Mouse (Mus musculus) limb, embryonic 15.5 days (tissue): ENCODE results near the gene Mov10. TPM values are rescaled to one million over a fixed set of nuclear protein-coding genes. Genes with fewer than 3 reads are reported as not detected.
A peak's percentile ranks its signal among the peaks of the same experiment; 100 is the strongest.

ENCODE experiments used
- ATAC-seq: fragments of 200-750 bp; cut with Nextera tagmentation; 2 replicates; pipeline ENCODE4 v1.8.0; 2017; ENCODE audit warnings: low read depth, moderate TSS enrichment; ENCODE audit not compliant: insufficient number of reproducible peaks, low FRiP score, low TSS enrichment
- H3K27ac ChIP-seq: fragments of 300-500 bp; sonication (generic); 2 replicates; pipeline ENCODE4 v1.5.1; 2015; ENCODE audit warnings: moderate library complexity, mild to moderate bottlenecking, inconsistent platforms
- H3K27me3 ChIP-seq: fragments of 300-500 bp; sonication (generic); 2 replicates; pipeline ENCODE4 v1.6.1; 2015; ENCODE audit warnings: inconsistent platforms
- H3K36me3 ChIP-seq: fragments of 300-500 bp; sonication (generic); 2 replicates; pipeline ENCODE4 v1.6.1; 2015; ENCODE audit warnings: inconsistent platforms
- H3K4me1 ChIP-seq: fragments of 300-500 bp; sonication (generic); 2 replicates; pipeline ENCODE4 v1.6.1; 2015; ENCODE audit warnings: inconsistent platforms
- H3K4me2 ChIP-seq: fragments of 300-500 bp; sonication (generic); 2 replicates; pipeline ENCODE4 v1.6.1; 2015; ENCODE audit warnings: mild to moderate bottlenecking, inconsistent platforms
- H3K4me3 ChIP-seq: fragments of 300-500 bp; sonication (generic); 2 replicates; pipeline ENCODE4 v1.5.1; 2015; ENCODE audit warnings: mild to moderate bottlenecking, inconsistent platforms
- H3K9ac ChIP-seq: fragments of 300-500 bp; sonication (generic); 2 replicates; pipeline ENCODE4 v1.6.1; 2015; ENCODE audit warnings: inconsistent platforms
- H3K9me3 ChIP-seq: fragments of 300-500 bp; sonication (generic); 2 replicates; pipeline ENCODE4 v1.6.1; 2016; ENCODE audit warnings: inconsistent platforms
- WGBS: fragments of 180-500 bp; shearing (Covaris S2); methylation state at CpG from one replicate; pipeline ENCODE4 v1.1.7; 2015; 5-methylcytosine and 5-hydroxymethylcytosine counted together
- polyA plus RNA-seq: library from polyadenylated mRNA; unstranded; fragments of >200 nt; fragmentation: Nextera tagmentation; extraction: Ambion mirVana; gene quantifications from 2 replicates; pipeline ENCODE4 v1.2.1, GENCODE M21; 2015

Mov10 gene
- polyA plus RNA-seq, 1 experiment from 2014 or later = 50.7 TPM

DNA sequence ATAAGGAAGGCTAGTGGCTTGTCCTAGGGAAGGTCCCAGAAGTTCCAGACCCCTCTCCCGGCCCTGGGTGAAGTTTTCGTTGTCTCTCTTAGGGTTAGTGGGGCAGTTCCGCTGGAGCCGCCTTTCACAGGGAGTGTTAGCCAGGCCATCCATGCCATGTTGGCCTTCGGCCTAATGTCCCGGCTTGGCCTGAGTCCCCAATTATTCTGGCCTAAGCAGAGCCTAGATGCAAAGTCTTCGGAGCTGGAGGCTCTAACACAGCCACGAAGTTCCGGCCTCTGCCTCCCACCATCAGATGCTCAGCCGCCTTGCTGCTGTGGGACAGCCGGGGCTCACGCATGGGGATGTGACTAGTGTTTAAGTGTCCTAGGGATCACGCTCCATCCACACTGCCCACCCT, 28.5 kb downstream of the Mov10 start:
- Histone ChIP-seq H3K4me3 (peak overlapping the region; percentile 75), H3K4me1 (peaks cover 56% of the 10 kb centered on the region), H3K36me3 (peaks cover 12% of the 10 kb centered on the region), H3K27ac (peak overlapping the region; percentile 89), H3K4me2 (peak overlapping the region; percentile 72), H3K9ac (peak overlapping the region; percentile 64), H3K27me3 (peaks cover 6% of the 10 kb centered on the region), H3K9me3 (no peaks in the 10 kb centered on the region)
- no peak for ATAC-seq
- 20% methylated on average over 13 of the region's 13 CpGs for WGBS

DNA sequence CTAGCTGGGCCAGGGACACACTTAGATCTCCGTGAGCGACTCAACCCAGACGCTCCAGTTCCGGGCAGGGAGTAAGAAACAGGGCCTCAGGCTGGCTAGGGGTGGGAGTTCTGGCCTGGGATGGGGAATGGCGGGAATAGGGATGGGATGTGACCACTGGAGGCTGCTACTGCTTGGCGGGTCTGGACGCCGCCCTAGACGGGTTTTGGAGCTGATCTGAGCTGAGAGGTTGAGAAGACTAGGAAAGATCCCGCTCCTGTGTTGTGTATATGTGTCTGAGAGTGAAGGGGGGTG, 29.1 kb downstream of the Mov10 start:
- 0 out of 2 replicates have a peak, but pooled peaks have one; percentile 1 for ATAC-seq
- WGBS = 1% methylated on average over 10 of the region's 10 CpGs

DNA sequence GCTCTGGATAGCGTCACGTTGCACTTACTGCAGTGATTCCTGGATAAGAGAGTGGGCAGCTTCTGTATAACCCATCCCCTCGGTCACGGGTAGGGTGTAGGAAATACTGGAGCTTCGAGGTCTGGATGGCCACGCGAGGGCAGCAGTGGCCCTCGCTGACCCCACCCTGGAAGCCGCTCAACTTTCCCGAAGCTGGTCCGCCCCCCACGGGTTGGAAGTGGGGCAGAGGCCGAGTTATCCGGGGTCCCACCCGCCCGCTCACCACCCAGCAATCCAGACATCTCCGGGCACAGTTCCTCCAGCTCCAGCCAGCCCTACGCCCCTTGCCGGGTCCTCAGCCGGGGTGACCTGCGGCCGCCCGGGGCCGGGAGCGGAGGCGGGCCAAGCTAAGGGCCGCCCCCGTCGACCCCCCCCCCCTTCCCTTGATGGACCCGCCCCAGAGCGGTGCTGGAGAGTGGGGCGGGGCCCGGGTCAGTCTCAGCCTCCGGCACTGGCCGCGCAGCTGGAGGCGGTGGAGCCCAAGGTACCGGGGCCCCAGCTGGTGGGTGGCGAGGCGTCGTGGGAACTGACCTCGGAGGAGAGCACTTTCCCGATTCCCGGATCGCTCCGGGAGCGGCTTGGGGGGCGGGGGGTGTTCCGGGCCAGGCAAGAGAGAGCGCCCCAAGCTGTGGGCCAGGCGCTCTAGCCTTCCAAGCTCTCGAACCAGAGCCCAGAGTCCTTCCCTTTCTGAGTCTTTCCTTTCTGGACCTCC, 29.6 kb downstream of the Mov10 start:
- Histone ChIP-seq H3K27ac (peak overlapping the region; percentile 89), H3K4me3 (peak overlapping the region; percentile 75)
- WGBS = under 1% methylated on average over 48 of the region's 52 CpGs

More for the DNA sequence above, 29.1 kb downstream of the Mov10 start:
- Histone ChIP-seq H3K9me3 (no peaks in the 10 kb centered on the region), H3K27ac (peak overlapping the region; percentile 89), H3K27me3 (peaks cover 8% of the 10 kb centered on the region), H3K4me2 (peak overlapping the region; percentile 72), H3K4me1 (peaks cover 50% of the 10 kb centered on the region), H3K9ac (peak overlapping the region; percentile 64), H3K36me3 (peaks cover 12% of the 10 kb centered on the region), H3K4me3 (peak overlapping the region; percentile 75)

DNA sequence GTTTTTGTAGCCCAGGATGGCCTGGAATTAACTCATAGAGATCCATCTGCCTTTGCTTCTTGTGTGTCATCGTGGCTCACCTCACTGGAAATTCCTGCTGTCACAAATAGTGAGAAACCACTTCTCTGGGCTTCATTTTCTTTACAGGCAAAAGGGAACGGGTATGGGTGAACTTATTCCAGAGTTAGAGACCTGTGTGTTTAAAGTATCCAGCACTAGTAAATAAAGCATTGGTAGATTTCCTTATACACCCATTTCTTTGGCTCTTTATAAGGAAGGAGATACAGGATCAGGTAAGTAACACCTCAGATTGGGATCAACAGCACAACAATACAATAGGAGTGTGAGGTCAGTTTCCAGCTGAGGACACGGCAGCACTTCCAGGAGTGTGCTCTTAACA, 30.3 kb downstream of the Mov10 start, which contains the start of gene Rhoc:
Gene Rhoc, plus strand, starts transcription at position 301 of the 400 bp plus-strand sequence.
- peaks cover 20% of the 10 kb centered on the region for H3K27me3 ChIP-seq
- H3K9me3 ChIP-seq = no peaks in the 10 kb centered on the region
- peak within 1 kb of the TSS; percentile 75 for H3K4me3 ChIP-seq
- H3K9ac ChIP-seq = peak within 1 kb of the TSS; percentile 64
- H3K4me1 ChIP-seq = peaks cover 38% of the 10 kb centered on the region
- WGBS = 21% methylated on average over 3 of the region's 3 CpGs
- H3K4me2 ChIP-seq = peak within 1 kb of the TSS; percentile 72
- no peak for ATAC-seq
- peak within 1 kb of the TSS; percentile 89 for H3K27ac ChIP-seq
- H3K36me3 ChIP-seq = peaks cover 12% of the 10 kb centered on the region

More for the DNA sequence above, 29.6 kb downstream of the Mov10 start:
- Histone ChIP-seq H3K9me3 (no peaks in the 10 kb centered on the region), H3K9ac (peak overlapping the region; percentile 64), H3K36me3 (peaks cover 12% of the 10 kb centered on the region), H3K27me3 (peaks cover 13% of the 10 kb centered on the region), H3K4me2 (peak overlapping the region; percentile 72), H3K4me1 (peaks cover 45% of the 10 kb centered on the region)
- ATAC-seq = peak; percentile 88

DNA sequence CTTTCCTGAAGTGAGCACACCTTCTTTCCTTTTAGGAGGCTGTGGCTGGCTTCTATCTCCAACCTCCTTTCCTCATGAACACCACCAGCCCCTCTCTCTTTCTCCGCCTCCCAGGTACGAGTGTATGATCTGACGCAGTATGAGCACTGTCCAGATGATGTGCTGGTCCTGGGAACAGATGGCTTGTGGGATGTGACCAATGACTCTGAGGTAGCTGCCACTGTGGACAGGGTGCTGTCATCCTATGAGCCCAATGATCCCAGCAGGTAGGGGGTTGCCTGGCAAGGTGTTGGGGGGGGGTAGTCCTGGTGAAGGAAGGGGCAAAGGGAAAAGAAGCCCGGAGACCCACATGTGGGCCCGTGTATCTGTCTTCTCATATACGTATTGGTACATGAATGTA, 33.1 kb downstream of the Mov10 start:
- ATAC-seq = no peak
- peaks cover 47% of the 10 kb centered on the region for H3K27me3 ChIP-seq
- 87% methylated on average over 6 of the region's 6 CpGs for WGBS
- no peaks in the 10 kb centered on the region for H3K9me3 ChIP-seq
- no peak overlapping the region for H3K4me2 ChIP-seq
- H3K4me3 ChIP-seq = no peak overlapping the region
- no peak overlapping the region for H3K27ac ChIP-seq
- H3K9ac ChIP-seq = no peak overlapping the region
- H3K4me1 ChIP-seq = peaks cover 31% of the 10 kb centered on the region
- H3K36me3 ChIP-seq = no peaks in the 10 kb centered on the region

DNA sequence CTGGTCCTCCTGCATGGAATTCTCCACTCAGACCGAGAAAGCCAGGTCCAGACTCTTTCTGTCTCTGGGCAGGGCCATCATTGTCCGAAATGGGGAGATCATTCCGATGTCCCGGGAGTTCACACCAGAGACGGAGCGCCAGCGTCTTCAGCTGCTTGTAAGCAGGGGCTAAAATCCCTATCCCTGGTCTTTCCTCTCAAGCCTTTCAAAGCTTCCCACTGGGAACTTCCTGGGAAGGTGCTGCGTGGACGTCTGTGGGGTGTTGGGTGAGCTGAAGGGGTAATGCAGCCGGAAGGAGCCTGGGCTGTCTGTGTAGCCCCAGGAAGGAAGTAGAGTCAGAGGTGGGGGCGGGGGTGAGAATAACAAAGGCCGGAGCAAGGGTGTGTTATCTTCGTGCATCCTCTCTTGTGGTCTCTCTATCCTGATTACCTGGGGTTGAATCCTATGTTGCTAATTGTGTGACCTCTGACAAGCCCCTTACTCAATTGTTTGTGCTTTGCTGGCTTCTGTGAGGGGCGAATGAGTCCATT, 34.3 kb downstream of the Mov10 start:
- ATAC-seq = no peak
- Histone ChIP-seq H3K36me3 (no peaks in the 10 kb centered on the region), H3K27ac (no peak overlapping the region), H3K4me2 (no peak overlapping the region), H3K9ac (no peak overlapping the region), H3K4me3 (no peak overlapping the region), H3K9me3 (no peaks in the 10 kb centered on the region), H3K27me3 (peaks cover 58% of the 10 kb centered on the region), H3K4me1 (peaks cover 29% of the 10 kb centered on the region)
- 43% methylated on average over 14 of the region's 14 CpGs for WGBS

DNA sequence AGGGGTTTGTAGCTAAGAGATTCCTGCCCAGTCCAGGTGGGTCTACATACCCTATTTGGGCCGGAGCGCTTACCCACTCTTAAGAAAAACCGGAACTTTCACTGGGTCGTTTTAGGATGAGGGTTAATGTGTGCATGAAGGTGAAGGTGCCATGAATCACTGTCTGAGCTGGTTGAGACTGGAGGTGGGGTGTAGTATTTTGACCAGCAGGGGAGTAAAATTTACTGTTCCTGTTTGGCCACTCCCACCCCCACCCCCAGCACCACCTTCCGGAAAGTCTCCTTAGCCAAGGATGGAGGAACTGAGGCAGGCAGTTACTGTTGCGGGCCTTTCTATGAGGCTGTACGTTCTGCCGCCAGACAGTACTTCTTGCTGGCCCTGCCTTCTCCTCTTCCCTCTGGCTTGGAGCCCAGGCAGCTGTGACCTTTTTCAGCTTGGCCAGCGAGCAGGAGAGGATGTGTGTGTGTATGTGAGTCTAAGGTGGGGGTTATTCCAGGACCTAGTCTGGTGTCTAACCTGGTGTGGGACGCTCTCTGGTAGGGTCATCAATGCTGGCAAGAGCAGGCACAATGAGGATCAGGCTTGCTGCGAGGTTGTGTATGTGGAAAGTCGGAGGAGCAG, 36.2 kb downstream of the Mov10 start:
- WGBS = 21% methylated on average over 12 of the region's 12 CpGs
- Histone ChIP-seq H3K4me2 (peak overlapping the region; percentile 98), H3K9ac (no peak overlapping the region), H3K9me3 (no peaks in the 10 kb centered on the region), H3K27ac (no peak overlapping the region), H3K36me3 (no peaks in the 10 kb centered on the region), H3K4me3 (peak overlapping the region; percentile 52), H3K4me1 (peaks cover 28% of the 10 kb centered on the region), H3K27me3 (peaks cover 74% of the 10 kb centered on the region)
- no peak for ATAC-seq

DNA sequence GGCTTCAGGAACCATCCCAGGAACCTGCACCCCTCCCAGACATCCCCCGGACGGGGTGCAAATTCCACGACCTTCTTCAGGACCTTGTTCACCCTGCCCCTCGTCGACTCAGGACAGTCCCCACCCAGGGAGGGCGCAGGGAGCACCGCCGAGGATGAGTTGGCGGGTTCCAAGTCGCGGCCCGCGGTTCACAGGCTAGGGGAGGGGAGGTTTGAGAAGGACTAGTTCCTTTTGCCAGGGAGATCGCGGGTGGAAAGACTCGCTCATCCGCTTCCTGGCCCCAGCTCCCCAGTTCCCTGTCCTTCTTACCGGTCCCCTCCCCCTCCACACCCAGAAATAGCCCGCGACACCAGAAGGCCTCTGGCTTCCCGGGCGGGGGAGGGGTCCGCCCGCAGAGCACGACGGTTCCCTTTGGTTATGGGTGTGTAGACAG, 36.9 kb downstream of the Mov10 start, which contains the start of gene Fam19a3:
Gene Fam19a3, minus strand, starts transcription at position 370 of the 433 bp plus-strand sequence.
- no peak for ATAC-seq
- Histone ChIP-seq H3K27ac (no peak within 1 kb of the TSS), H3K27me3 (peaks cover 80% of the 10 kb centered on the region), H3K4me1 (peaks cover 31% of the 10 kb centered on the region), H3K36me3 (no peaks in the 10 kb centered on the region), H3K9ac (peak within 1 kb of the TSS; percentile 41), H3K4me3 (peak within 1 kb of the TSS; percentile 52), H3K9me3 (no peaks in the 10 kb centered on the region), H3K4me2 (peak within 1 kb of the TSS; percentile 98)
- WGBS = under 1% methylated on average over 26 of the region's 26 CpGs

DNA sequence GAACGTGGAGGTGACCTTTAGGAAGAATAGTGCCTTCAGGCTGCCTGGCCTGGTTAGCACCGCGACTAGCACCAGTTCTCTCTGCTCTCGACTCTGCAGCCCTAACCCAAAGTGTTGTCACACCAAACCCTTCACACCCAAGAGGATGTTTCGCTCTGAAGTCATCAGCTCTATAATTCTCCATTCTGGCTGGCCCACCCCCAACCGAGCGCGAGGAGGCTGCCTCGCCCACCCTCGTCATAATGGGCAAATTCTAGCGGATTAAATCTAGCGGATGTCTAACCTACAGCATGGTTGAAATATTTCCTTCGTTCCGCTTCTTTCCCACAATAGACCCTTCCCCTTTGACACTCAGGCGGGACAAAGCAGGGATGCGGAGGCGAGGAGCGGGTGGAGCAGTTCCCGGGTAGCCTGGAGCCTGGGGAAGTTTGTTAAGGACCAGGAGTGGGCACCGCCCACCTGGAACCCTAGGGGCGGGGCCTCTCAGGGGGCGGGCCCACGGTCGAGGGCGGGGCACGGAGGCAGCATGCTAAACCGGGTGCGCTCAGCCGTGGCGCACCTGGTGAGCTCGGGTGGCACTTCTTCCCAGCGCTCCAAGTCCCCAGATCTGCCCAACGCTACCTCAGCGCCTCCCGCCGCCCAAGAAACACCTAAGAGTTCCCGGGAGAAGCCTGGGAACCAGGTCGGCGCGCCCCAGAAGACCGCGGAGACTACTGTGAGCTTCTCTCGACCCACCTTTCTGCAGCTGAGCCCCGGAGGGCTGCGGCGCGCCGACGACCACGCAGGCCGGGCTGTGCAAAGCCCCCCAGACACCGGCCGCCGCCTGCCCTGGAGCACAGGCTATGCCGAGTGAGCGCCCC, 37.6 kb downstream of the Mov10 start, which contains the start of gene Ppm1j:
Gene Ppm1j, plus strand, starts transcription at position 496 of the 860 bp plus-strand sequence.
- peak; percentile 66 for ATAC-seq
- H3K4me1 ChIP-seq = peaks cover 31% of the 10 kb centered on the region
- 1% methylated on average over 56 of the region's 56 CpGs for WGBS
- peak within 1 kb of the TSS; percentile 41 for H3K9ac ChIP-seq
- no peaks in the 10 kb centered on the region for H3K9me3 ChIP-seq
- H3K36me3 ChIP-seq = no peaks in the 10 kb centered on the region
- H3K27ac ChIP-seq = no peak within 1 kb of the TSS
- H3K27me3 ChIP-seq = peaks cover 86% of the 10 kb centered on the region
- H3K4me2 ChIP-seq = peak within 1 kb of the TSS; percentile 98
- peak within 1 kb of the TSS; percentile 52 for H3K4me3 ChIP-seq

DNA sequence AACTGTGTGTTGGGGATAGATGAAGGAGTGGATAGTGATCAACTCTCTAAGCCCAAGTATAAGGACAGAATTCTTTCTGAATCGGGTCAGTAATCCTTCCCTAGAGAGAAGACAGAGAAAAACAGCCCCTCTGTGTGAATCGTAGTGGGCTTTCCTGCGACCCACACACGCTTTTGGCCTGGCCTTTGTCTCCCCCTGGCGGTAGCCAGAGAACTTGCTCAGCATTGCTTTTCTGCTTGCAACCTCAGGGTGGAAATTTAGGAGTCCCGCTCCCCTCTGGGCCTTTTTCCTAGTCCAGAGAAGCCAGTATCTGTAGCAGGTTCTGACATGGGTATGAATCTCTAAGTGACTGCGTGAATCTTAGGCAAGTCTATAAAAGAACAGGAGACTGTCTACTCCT, 38.4 kb downstream of the Mov10 start:
- H3K4me3 ChIP-seq = no peak overlapping the region
- H3K9ac ChIP-seq = no peak overlapping the region
- 1% methylated on average over 7 of the region's 7 CpGs for WGBS
- H3K4me2 ChIP-seq = no peak overlapping the region
- H3K9me3 ChIP-seq = no peaks in the 10 kb centered on the region
- H3K27ac ChIP-seq = no peak overlapping the region
- peaks cover 31% of the 10 kb centered on the region for H3K4me1 ChIP-seq
- no peak for ATAC-seq
- H3K36me3 ChIP-seq = no peaks in the 10 kb centered on the region
- H3K27me3 ChIP-seq = peaks cover 83% of the 10 kb centered on the region

DNA sequence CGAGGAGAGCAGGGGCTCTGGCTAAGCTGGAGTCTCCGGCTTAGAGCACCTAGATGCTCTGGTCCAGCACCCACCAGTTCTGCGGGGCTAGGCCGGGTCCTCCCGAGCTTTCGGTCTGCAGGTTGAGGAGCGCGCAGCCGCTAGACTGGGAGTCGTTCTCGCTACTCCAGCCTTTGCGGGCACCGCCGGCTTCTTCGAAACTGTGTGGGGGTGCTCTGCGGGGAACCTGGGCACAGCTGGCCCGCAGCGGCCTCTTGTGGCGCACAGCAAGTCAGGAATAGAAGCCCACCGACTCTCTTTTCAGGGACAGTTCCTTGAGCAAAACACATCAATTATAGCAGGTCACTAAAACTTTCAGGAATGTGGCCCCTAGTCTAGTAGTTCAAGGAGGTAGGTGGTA, 41.0 kb downstream of the Mov10 start:
- H3K4me2 ChIP-seq = peak overlapping the region; percentile 72
- H3K27me3 ChIP-seq = peaks cover 62% of the 10 kb centered on the region
- H3K27ac ChIP-seq = no peak overlapping the region
- no peak for ATAC-seq
- H3K4me1 ChIP-seq = peaks cover 33% of the 10 kb centered on the region
- H3K9ac ChIP-seq = peak overlapping the region; percentile 31; the same call in 1 of the 2 replicates
- under 1% methylated on average over 20 of the region's 20 CpGs for WGBS
- peak overlapping the region; percentile 39 for H3K4me3 ChIP-seq
- H3K36me3 ChIP-seq = no peaks in the 10 kb centered on the region
- H3K9me3 ChIP-seq = no peaks in the 10 kb centered on the region
